Mouse (Mus musculus) macrophage (primary cell): ENCODE data around the gene Medag. TPM values are rescaled to one million over a fixed set of nuclear protein-coding genes. Genes with fewer than 3 reads are reported as not detected.

Experiments
- H3K27ac ChIP-seq: fragments of 350-480 bp; formaldehyde crosslinking; 2 replicates; pipeline ENCODE4 v1.9.0; 2021
- H3K36me3 ChIP-seq: fragments of 350-480 bp; formaldehyde crosslinking; 2 replicates; pipeline ENCODE4 v1.9.0; 2021; ENCODE audit errors: inconsistent target
- H3K4me3 ChIP-seq: fragments of 350-480 bp; formaldehyde crosslinking; 2 replicates; pipeline ENCODE4 v1.9.0; 2021; ENCODE audit errors: inconsistent target
- H3K79me2 ChIP-seq: fragments of 350-480 bp; formaldehyde crosslinking; 2 replicates; pipeline ENCODE4 v1.9.0; 2021; ENCODE audit errors: inconsistent target
- WGBS: methylation state at CpG from one replicate; pipeline ENCODE4 v1.1.7; 2026; ENCODE audit warnings: inconsistent platforms; ENCODE audit not compliant: missing documents; 5-methylcytosine and 5-hydroxymethylcytosine counted together
- polyA plus RNA-seq: library from polyadenylated mRNA; stranded (reverse); fragments of 250-400 nt; gene quantifications from 3 replicates; pipeline ENCODE4 v1.2.4, GENCODE M21; 2018; ENCODE audit warnings: inconsistent platforms

The Medag gene
- polyA plus RNA-seq, 1 experiment from 2014 or later: not detected

- Histone ChIP-seq H3K27ac (no peak overlapping the region), H3K36me3 (no peaks in the 10 kb centered on the region), H3K4me3 (no peak overlapping the region), H3K79me2 (no peaks in the 10 kb centered on the region)
- WGBS: 86% methylated on average over 3 of the region's 3 CpGs
Observed at GRCm38 (mm10) chr5:149462071-149462470, 50.5 kb downstream of the Medag start.

GRCm38 (mm10) chr5:149465305-149465704, 53.8 kb downstream of the Medag start:
- no peak overlapping the region for H3K27ac ChIP-seq
- 86% methylated on average over 5 of the region's 5 CpGs for WGBS
- H3K4me3 ChIP-seq: no peak overlapping the region
- H3K36me3 ChIP-seq: no peaks in the 10 kb centered on the region
- no peaks in the 10 kb centered on the region for H3K79me2 ChIP-seq

GRCm38 (mm10) chr5:149474142-149474541, 62.6 kb downstream of the Medag start:
- Histone ChIP-seq H3K79me2 (no peaks in the 10 kb centered on the region), H3K27ac (no peak overlapping the region), H3K36me3 (no peaks in the 10 kb centered on the region), H3K4me3 (no peak overlapping the region)
- WGBS: 96% methylated on average over 9 of the region's 9 CpGs

DNA sequence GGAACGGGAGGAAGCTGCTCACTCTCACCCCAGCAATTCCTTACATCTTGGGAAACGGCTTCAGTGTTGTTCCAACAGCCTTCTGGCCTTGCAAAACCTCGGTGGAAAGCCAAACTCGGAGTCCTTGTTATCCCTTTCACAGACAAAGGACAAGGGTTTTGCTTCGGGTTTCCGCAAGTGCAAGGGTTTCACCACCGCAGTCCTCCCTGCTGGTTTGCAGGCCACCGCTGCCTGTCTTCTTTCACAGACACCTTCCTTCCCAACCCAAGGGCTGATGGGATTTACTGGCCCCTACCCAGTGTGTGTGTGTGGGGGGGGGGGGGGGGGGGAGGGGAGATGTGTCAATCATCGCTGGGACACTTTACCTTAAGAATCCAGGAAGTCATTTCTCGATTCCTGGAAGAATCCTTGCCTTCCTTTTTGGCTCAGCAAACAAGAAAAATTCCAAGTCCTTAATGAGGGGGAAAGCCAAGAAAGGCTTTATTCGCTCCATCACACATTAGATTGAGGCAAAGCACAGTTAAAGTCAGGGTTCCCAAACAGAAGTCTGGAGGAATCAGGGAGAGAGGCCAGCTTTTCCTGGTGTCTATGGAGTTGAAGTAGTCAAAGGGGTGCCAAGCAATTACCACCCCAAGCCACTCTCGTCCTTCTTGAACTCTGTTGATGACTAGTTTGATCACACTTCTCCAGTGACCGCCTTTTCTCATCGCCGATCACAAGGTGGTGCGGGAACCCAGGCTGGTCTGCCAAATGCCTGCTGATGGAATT, 63.3 kb downstream of the Medag start:
- H3K27ac ChIP-seq: no peak overlapping the region
- WGBS: 93% methylated on average over 13 of the region's 16 CpGs
- no peak overlapping the region for H3K4me3 ChIP-seq
- H3K36me3 ChIP-seq: no peaks in the 10 kb centered on the region
- H3K79me2 ChIP-seq: no peaks in the 10 kb centered on the region

Other genes with a start within 250 kb of the Medag start
- 9.2 to 15.6 TPM (median 10.6 TPM) in 3 replicates for gene Uspl1, start 227.4 kb upstream of the Medag start, polyA plus RNA-seq
- 165 to 414 TPM (median 209 TPM) in 3 replicates for gene Hmgb1, start 227.3 kb upstream of the Medag start, polyA plus RNA-seq
- 206 to 517 TPM (median 414 TPM) in 3 replicates for gene Alox5ap, start 147.0 kb upstream of the Medag start, polyA plus RNA-seq
- not detected in 3 replicates for gene Tex26, start 27.9 kb downstream of the Medag start, polyA plus RNA-seq
- not detected in 3 replicates for gene Wdr95, start 116.9 kb downstream of the Medag start, polyA plus RNA-seq
- 16.7 to 40.2 TPM (median 31.8 TPM) in 3 replicates for gene Hsph1, start 224.6 kb downstream of the Medag start, polyA plus RNA-seq